Mouse (Mus musculus) hematopoietic stem cell, adult 5-6 weeks (primary cell): Measurements from ENCODE around the gene Med13l. TPM values are rescaled to one million over a fixed set of nuclear protein-coding genes. Genes with fewer than 3 reads are reported as not detected.

ENCODE experiments used
- ATAC-seq, 2 experiments: fragments of 125-278 bp in 1 of 2; replicated peaks in 1 of 2; 2 replicates each; pipeline ENCODE4 v1.8.0; 2016 to 2017; ENCODE audit warnings: inconsistent platforms in 2 of 2, mild to moderate bottlenecking in 2 of 2, moderate number of reproducible peaks in 2 of 2, low read depth in 1 of 2, moderate TSS enrichment in 1 of 2; ENCODE audit not compliant: low FRiP score in 2 of 2, poor library complexity in 2 of 2, severe bottlenecking in 2 of 2, insufficient read depth in 1 of 2, low TSS enrichment in 1 of 2
- total RNA-seq: library from RNA; stranded (forward); fragments of 172-1452, 232-1000 nt; gene quantifications from 2 replicates; pipeline ENCODE4 v1.2.3, GENCODE M21; 2017

Gene Med13l
- total RNA-seq, 1 experiment from 2014 or later: 55.4 TPM

GRCm38 (mm10) chr5:118659713-118660112 lies 99.2 kb downstream of the Med13l start:
- no peak for ATAC-seq

GRCm38 (mm10) chr5:118661751-118662150 lies 101.3 kb downstream of the Med13l start:
- ATAC-seq: no peak

- peak; percentile 60 to 73 for ATAC-seq
Measured at GRCm38 (mm10) chr5:118663999-118664398, 103.5 kb downstream of the Med13l start.

- ATAC-seq: no peak
Measured at GRCm38 (mm10) chr5:118665023-118665422, 104.5 kb downstream of the Med13l start.

- no peak for ATAC-seq
Measured at GRCm38 (mm10) chr5:118666437-118667207, 106.1 kb downstream of the Med13l start.

GRCm38 (mm10) chr5:118667863-118668262 lies 107.4 kb downstream of the Med13l start:
- no peak for ATAC-seq

- no peak for ATAC-seq
Measured at GRCm38 (mm10) chr5:118668931-118669330, 108.5 kb downstream of the Med13l start.

- ATAC-seq: no peak
Measured at GRCm38 (mm10) chr5:118672111-118672510, 111.6 kb downstream of the Med13l start.

GRCm38 (mm10) chr5:118673859-118674258 lies 113.4 kb downstream of the Med13l start:
- no peak for ATAC-seq

GRCm38 (mm10) chr5:118674321-118674720 lies 113.8 kb downstream of the Med13l start:
- no peak for ATAC-seq

GRCm38 (mm10) chr5:118675697-118676096 lies 115.2 kb downstream of the Med13l start:
- ATAC-seq: no peak

- no peak for ATAC-seq
Measured at GRCm38 (mm10) chr5:118676151-118676918, 115.9 kb downstream of the Med13l start.

- no peak for ATAC-seq
Measured at GRCm38 (mm10) chr5:118679283-118679835, 118.9 kb downstream of the Med13l start.

- ATAC-seq: no peak
Measured at GRCm38 (mm10) chr5:118680853-118681252, 120.4 kb downstream of the Med13l start.

- ATAC-seq: no peak
Measured at GRCm38 (mm10) chr5:118682007-118682406, 121.5 kb downstream of the Med13l start.

- ATAC-seq: no peak
Measured at GRCm38 (mm10) chr5:118685145-118685544, 124.7 kb downstream of the Med13l start.

- ATAC-seq: no peak
Measured at GRCm38 (mm10) chr5:118686021-118686420, 125.5 kb downstream of the Med13l start.
